Mouse (Mus musculus) forebrain, postnatal 0 days (tissue): ENCODE measurements at regions not wholly inside any gene's neighbourhood (a gene's known extent, or its start where the extent isn't known, plus 50 kb on each side); places are given as distances from the start of the nearest gene placed in this dataset.

Source experiments
- ATAC-seq: fragments of 200-750 bp; cut with Nextera tagmentation; 2 replicates; pipeline ENCODE4 v1.8.0; 2017; ENCODE audit warnings: mild to moderate bottlenecking, moderate library complexity
- DNase-seq: peaks from one replicate; pipeline ENCODE4 v3.0.0-alpha.2; 2015
- H3K27ac ChIP-seq: fragments of 300-500 bp; sonication (generic); 2 replicates; pipeline ENCODE4 v1.5.1; 2014; ENCODE audit warnings: low read depth, mild to moderate bottlenecking, antibody characterized with exemption, low read length, moderate library complexity, mixed read lengths
- H3K27me3 ChIP-seq: fragments of 300-500 bp; sonication (generic); 2 replicates; pipeline ENCODE4 v1.6.1; 2014; ENCODE audit warnings: mild to moderate bottlenecking, low read length, mixed read lengths; ENCODE audit not compliant: insufficient read depth
- H3K36me3 ChIP-seq: fragments of 300-500 bp; sonication (generic); 2 replicates; pipeline ENCODE4 v1.6.1; 2014; ENCODE audit warnings: mild to moderate bottlenecking, moderate library complexity; ENCODE audit not compliant: insufficient read depth
- H3K4me1 ChIP-seq: fragments of 300-500 bp; sonication (generic); 2 replicates; pipeline ENCODE4 v1.6.1; 2014; ENCODE audit warnings: antibody characterized with exemption; ENCODE audit not compliant: insufficient read depth
- H3K4me2 ChIP-seq: fragments of 300-500 bp; sonication (generic); 2 replicates; pipeline ENCODE4 v1.6.1; 2014; ENCODE audit warnings: low read depth, mild to moderate bottlenecking, moderate library complexity
- H3K4me3 ChIP-seq: fragments of 300-500 bp; sonication (generic); 2 replicates; pipeline ENCODE4 v1.5.1; 2014; ENCODE audit warnings: low read depth, low read length, mixed read lengths
- H3K9ac ChIP-seq: fragments of 300-500 bp; sonication (generic); 2 replicates; pipeline ENCODE4 v1.6.1; 2014; ENCODE audit warnings: mild to moderate bottlenecking
- H3K9me3 ChIP-seq: fragments of 300-500 bp; sonication (generic); 2 replicates; pipeline ENCODE4 v1.6.1; 2016; ENCODE audit warnings: low read length
- CTCF ChIP-seq: sonication (generic); IDR thresholded peaks from 2 replicates; pipeline ENCODE4 v1.5.1; 2016; ENCODE audit warnings: antibody characterized with exemption, control low read depth, low read depth
- WGBS: fragments of 180-500 bp; shearing (Covaris S2); extraction: QIAGEN DNeasy Blood & Tissue Kit; methylation state at CpG from one replicate; pipeline ENCODE4 v1.1.7; 2014; 5-methylcytosine and 5-hydroxymethylcytosine counted together

DNA sequence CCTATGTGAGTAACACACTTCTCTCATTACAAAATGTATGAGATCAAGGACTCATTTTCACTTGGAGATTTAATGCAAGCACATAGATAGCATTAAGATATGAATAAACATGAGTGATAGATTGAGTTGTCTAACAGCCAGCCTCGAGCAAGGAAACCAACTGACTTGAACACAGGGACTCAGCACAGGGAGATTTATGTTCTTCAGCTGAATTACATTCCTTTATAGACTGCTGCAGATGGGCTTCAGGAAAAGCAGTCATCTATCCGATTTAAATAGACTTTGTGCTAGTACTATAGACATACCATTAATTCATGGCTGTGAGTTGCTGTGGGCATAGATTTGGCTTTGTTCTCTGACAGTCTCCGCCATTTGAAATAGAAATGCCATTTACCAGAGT lies 661.9 kb downstream of the Cenpc1 start:
- WGBS: 66% methylated on average over 3 of the region's 3 CpGs
- Histone ChIP-seq H3K9ac (no peak overlapping the region), H3K27me3 (no peaks in the 10 kb centered on the region), H3K27ac (no peak overlapping the region), H3K4me2 (no peak overlapping the region), H3K9me3 (no peaks in the 10 kb centered on the region), H3K4me1 (no peaks in the 10 kb centered on the region), H3K4me3 (no peak overlapping the region), H3K36me3 (no peaks in the 10 kb centered on the region)
- no peak for TF ChIP-seq CTCF
- peak; percentile 9 for DNase-seq
- ATAC-seq: no peak

DNA sequence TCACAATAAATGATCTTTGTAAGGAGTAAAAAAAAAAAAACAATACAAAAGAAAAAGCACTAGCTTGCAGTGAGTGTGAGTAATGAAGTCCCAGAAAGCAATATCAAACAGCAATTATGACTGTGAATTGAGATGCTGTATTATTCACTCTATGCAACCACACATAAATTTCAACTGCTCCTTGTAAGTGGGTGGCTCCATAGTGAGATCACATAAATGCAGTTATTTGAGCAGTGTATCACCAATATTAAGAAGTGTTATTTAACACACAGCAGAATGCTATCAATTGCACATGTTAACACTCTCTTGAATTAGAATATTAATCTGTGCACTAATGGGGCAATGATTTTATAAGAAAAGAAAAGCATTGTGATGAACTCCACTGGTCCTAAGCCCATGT lies 705.0 kb downstream of the Cenpc1 start:
- DNase-seq (no peak), ATAC-seq (no peak)
- no peak overlapping the region for H3K4me3 ChIP-seq
- no peak overlapping the region for H3K4me2 ChIP-seq
- no peak for TF ChIP-seq CTCF
- no peaks in the 10 kb centered on the region for H3K36me3 ChIP-seq
- no peak overlapping the region for H3K27ac ChIP-seq
- H3K27me3 ChIP-seq: no peaks in the 10 kb centered on the region
- H3K4me1 ChIP-seq: no peaks in the 10 kb centered on the region
- no peaks in the 10 kb centered on the region for H3K9me3 ChIP-seq
- no peak overlapping the region for H3K9ac ChIP-seq

GRCm38 (mm10) chr5:85346762-85347161 lies 718.6 kb downstream of the Cenpc1 start:
- Histone ChIP-seq H3K27me3 (no peaks in the 10 kb centered on the region), H3K27ac (no peak overlapping the region), H3K4me2 (no peak overlapping the region), H3K9me3 (no peaks in the 10 kb centered on the region), H3K4me1 (peaks cover 11% of the 10 kb centered on the region; the same call in 1 of the 2 replicates), H3K4me3 (no peak overlapping the region), H3K36me3 (no peaks in the 10 kb centered on the region), H3K9ac (no peak overlapping the region)
- ATAC-seq: peak; percentile 87
- DNase-seq: peak; percentile 67
- 26% methylated on average over 3 of the region's 3 CpGs for WGBS
- no peak for TF ChIP-seq CTCF

DNA sequence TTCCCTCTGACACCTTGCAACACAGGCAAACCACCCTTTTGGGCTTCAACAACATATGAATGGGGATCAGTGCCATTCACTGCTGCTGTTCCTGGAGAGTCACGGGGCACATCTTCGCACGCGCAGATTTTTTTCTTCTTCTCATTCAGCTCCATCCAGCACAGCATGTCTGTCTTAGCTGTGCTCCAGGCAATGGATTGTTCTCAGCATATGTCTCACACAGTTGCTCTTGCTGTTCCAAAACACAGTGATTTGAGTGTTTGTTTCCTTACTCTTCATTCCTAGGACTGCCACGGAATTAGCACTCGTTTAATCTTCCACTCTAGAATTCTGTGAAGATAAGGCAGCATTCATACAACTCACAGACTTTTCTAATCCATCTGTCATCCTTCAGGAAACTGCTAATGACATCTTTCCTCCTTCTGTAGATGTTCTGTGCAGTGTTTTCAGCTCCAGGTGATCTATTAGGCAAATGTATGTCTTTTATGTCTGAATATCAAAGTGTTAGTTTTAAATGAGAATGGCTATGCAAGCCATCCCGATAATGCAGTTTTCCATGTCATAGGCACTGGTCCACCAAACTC lies 719.2 kb downstream of the Cenpc1 start:
- Histone ChIP-seq H3K36me3 (no peaks in the 10 kb centered on the region), H3K27ac (0 out of 2 replicates have a peak overlapping the region, but pooled peaks have one; percentile 9), H3K4me3 (no peak overlapping the region), H3K9me3 (no peaks in the 10 kb centered on the region), H3K27me3 (no peaks in the 10 kb centered on the region), H3K4me2 (no peak overlapping the region), H3K9ac (no peak overlapping the region), H3K4me1 (peaks cover 11% of the 10 kb centered on the region; the same call in 1 of the 2 replicates)
- WGBS: 40% methylated on average over 7 of the region's 7 CpGs
- peak; percentile 59 for DNase-seq
- ATAC-seq: peak; percentile 87
- no peak for TF ChIP-seq CTCF

DNA sequence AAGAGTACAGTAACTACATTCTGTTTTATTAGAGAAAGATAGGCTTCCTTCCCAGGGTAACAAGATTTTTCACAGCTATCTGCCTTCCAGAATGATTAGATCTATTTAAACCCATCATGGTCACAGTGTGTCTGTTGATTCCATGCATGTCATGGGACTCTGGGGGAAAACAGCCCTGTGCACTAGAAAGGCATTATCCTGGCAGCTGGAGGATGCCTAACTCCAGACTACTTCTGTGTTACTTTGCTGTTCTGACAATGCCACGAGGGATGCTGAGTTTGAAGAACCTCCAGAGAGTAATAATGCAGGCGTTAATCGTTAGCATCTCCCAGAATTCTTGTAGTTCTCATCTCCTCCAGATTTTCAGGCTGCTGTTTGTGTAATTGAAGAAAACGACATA lies 724.0 kb downstream of the Cenpc1 start:
- Histone ChIP-seq H3K27me3 (no peaks in the 10 kb centered on the region), H3K36me3 (no peaks in the 10 kb centered on the region), H3K27ac (no peak overlapping the region), H3K4me2 (no peak overlapping the region), H3K4me3 (no peak overlapping the region), H3K9me3 (no peaks in the 10 kb centered on the region), H3K9ac (no peak overlapping the region), H3K4me1 (peaks cover 10% of the 10 kb centered on the region)
- WGBS: 52% methylated on average over 4 of the region's 4 CpGs
- DNase-seq: no peak
- ATAC-seq: no peak
- TF ChIP-seq CTCF: no peak

DNA sequence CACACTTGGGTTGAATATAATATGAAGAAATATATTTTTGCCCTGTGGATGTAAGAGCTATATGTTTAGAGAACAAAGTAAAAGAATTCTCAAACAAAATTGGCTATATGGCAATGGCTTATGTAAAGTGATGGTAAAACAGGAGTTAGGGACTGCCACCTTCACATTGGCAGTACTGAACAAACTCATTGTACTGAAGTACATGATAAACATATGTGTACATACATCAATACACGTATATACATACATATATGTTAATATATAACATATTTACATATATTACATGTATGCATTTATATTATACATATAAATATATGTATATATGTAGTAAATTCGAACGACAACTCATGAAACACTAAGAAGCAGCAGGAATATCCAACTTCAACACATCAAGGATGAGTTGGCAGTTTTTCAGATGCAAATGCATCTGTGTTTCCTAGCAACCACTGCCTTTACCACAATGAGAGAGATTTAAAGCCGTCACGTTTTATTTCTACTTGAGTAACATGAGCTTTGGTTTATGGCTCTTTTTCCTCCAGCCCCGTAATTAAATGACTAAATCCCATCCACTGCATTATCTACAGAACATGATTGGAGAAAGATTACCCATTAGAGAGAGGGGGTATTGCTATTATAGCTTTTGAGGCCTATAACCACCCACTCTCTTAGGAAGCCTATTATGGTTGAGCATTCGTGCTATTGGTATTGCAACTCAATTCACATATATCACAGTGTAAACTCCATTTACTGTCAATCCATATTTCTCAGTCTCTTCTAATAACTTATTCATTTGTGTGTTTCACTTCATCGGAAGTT lies 727.5 kb downstream of the Cenpc1 start:
- ATAC-seq (peak; percentile 92), DNase-seq (peak; percentile 78)
- Histone ChIP-seq H3K27ac (no peak overlapping the region), H3K27me3 (no peaks in the 10 kb centered on the region), H3K9me3 (no peaks in the 10 kb centered on the region), H3K4me1 (peaks cover 5% of the 10 kb centered on the region; the same call in 1 of the 2 replicates), H3K9ac (no peak overlapping the region), H3K4me2 (no peak overlapping the region), H3K36me3 (no peaks in the 10 kb centered on the region), H3K4me3 (no peak overlapping the region)
- 29% methylated on average over 8 of the region's 8 CpGs for WGBS
- no peak for TF ChIP-seq CTCF

DNA sequence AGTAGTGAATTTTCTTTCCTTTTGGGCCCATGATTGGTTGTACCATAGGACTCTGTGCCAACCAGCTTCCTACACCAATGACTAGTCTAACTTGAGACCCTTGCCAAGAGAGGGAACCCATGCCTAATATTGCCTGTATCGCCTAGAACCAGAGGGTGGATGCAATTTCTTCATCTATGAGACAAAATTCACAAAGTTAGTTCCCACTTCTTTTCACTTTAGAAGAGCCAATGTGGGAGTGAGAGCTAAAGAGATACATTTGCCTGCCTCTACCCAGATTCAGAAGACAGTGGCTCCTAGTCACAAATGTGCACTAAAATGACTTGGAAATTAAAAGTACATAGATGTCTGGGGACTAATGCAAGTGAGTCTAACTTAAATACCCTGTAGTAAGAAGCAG lies 728.4 kb downstream of the Cenpc1 start:
- H3K4me3 ChIP-seq: no peak overlapping the region
- no peak for TF ChIP-seq CTCF
- peaks cover 5% of the 10 kb centered on the region; the same call in 1 of the 2 replicates for H3K4me1 ChIP-seq
- no peak overlapping the region for H3K9ac ChIP-seq
- H3K9me3 ChIP-seq: no peaks in the 10 kb centered on the region
- ATAC-seq (no peak), DNase-seq (no peak)
- H3K36me3 ChIP-seq: no peaks in the 10 kb centered on the region
- 92% methylated on average over 1 of the region's 1 CpGs for WGBS
- no peaks in the 10 kb centered on the region for H3K27me3 ChIP-seq
- no peak overlapping the region for H3K27ac ChIP-seq
- H3K4me2 ChIP-seq: no peak overlapping the region
